Mouse (Mus musculus) small intestine, adult 2 months (tissue): ENCODE results near the gene Clec16a.

Source experiments
- CTCF ChIP-seq: fragments of 200-500 bp; IDR thresholded peaks from 2 replicates; pipeline ENCODE4 v1.5.1; 2012; ENCODE audit warnings: low read depth, mild to moderate bottlenecking, control low read depth, inconsistent platforms, low read length, moderate library complexity, mixed read lengths; ENCODE audit not compliant: insufficient replicate concordance, insufficient read length; ENCODE audit errors: extremely low read depth
- POLR2A ChIP-seq: fragments of 200-500 bp; IDR thresholded peaks from 2 replicates; pipeline ENCODE4 v1.6.1; 2012; ENCODE audit warnings: low read depth, mild to moderate bottlenecking, control low read depth, inconsistent platforms, low read length, moderate library complexity

- TF ChIP-seq CTCF (no peak), POLR2A (no peak)
Observed at GRCm38 (mm10) chr16:10692848-10693247, 147.7 kb downstream of the Clec16a start.
